21 mouse cellular contexts compared by ENCODE assay signal in the genomic region with DNA sequence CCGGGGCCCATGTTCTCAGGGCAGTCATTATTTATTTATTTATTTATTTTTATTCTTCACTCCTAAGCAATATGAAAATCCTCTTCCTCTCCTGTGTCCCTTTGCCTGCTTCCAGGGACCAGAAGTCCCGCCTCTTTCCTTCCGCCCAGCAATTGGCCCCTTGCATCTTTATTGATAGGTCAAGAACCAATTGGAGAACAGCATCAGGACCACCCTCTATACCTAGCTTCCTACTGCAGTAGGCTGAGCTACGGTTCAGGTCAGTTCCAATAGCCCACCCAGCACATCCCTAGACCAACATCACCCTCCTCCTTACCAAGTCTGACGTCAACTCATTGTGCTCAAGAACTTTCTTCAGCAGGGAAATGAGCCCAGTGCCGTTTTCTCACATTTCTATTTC.
DNase-seq lines count a peak whose midpoint lies in the region; TF ChIP-seq lines count a peak whose summit lies in the region.
"Had no signal": no experiment of that assay in that cellular context is flagged by ENCODE, and none has a peak within 500 bp of the region (broad histone marks: within the 10 kb centered on the region; RNA-seq: fewer than 3 reads in every experiment).

No protein-coding gene starts in this region.

- H3K27me3 ChIP-seq in ES-Bruce4 (ENCODE audit: control insufficient read depth, insufficient read depth, low read length, poor library complexity, severe bottlenecking) = no peaks in the 10 kb centered on the region
- H3K27me3 ChIP-seq: embryonic facial prominence, embryonic 12.5 days; forebrain, embryonic 12.5 days; intestine, embryonic 15.5 days had no signal

- peak; percentile 79 for DNase-seq in heart, adult 11 months
- no peak for DNase-seq in heart, adult 9 months (ENCODE audit: low spot score in 2 of 2)
- DNase-seq in 3T3-L1 (ENCODE audit: low read depth, low spot score) = peak; percentile 17
- DNase-seq in R1 (ENCODE audit: low read depth, low spot score) = peak; percentile 94
- DNase-seq in cerebellum, postnatal 25 days = no peak
- DNase-seq in left cerebral cortex, postnatal 25 days (ENCODE audit: low spot score in 2 of 2) = no peak
- DNase-seq: adrenal gland, postnatal 14 days; cerebellum, adult 11-12 months; cerebellum, adult 9-10 months; forebrain, postnatal 0 days; gastrocnemius, adult 2 months; gastrocnemius, postnatal 36 days; heart, adult 18-20 months; heart, postnatal 14 days; kidney, adult 18-20 months had no signal

- H3K9me3 ChIP-seq in ES-Bruce4 (replicated peaks; ENCODE audit: control insufficient read depth, insufficient read depth, low read length, poor library complexity, severe bottlenecking) = no peaks in the 10 kb centered on the region
- H3K9me3 ChIP-seq: embryonic facial prominence, embryonic 12.5 days; forebrain, embryonic 12.5 days; heart, embryonic 15.5 days; intestine, embryonic 15.5 days had no signal

- TF ChIP-seq POLR2A in ES-Bruce4 (IDR thresholded peaks at IDR 0.05; ENCODE audit: insufficient read depth, low read length) = no peak

- no peak for TF ChIP-seq CTCF in ES-Bruce4 (IDR thresholded peaks at IDR 0.05; ENCODE audit: low read depth, low read length)

- peak overlapping the region; percentile 25; the same call in 1 of the 2 replicates for H3K9ac ChIP-seq in ES-Bruce4 (ENCODE audit: low read depth, poor library complexity, severe bottlenecking)
- H3K9ac ChIP-seq: embryonic facial prominence, embryonic 12.5 days; forebrain, embryonic 12.5 days; forebrain, postnatal 0 days; heart, embryonic 15.5 days; hindbrain, embryonic 14.5 days; intestine, embryonic 15.5 days had no signal

- intact Hi-C loops in left cerebral cortex, postnatal 25 days (cut with DNase I) = no loop called here

- H3K36me3 ChIP-seq in ES-Bruce4 (ENCODE audit: control insufficient read depth, insufficient read depth, low read length, poor library complexity, severe bottlenecking) = no peaks in the 10 kb centered on the region
- H3K36me3 ChIP-seq: embryonic facial prominence, embryonic 12.5 days; forebrain, embryonic 12.5 days; heart, embryonic 15.5 days; intestine, embryonic 15.5 days had no signal

- peaks cover 11% of the 10 kb centered on the region for H3K4me1 ChIP-seq in ES-Bruce4 (ENCODE audit: control insufficient read depth, insufficient read depth, low read length)
- H3K4me1 ChIP-seq: embryonic facial prominence, embryonic 12.5 days; forebrain, embryonic 12.5 days had no signal

- TF ChIP-seq EP300 in ES-Bruce4 (IDR thresholded peaks at IDR 0.05; ENCODE audit: insufficient read depth, low read depth, low read length) = no peak

- H3K4me3 ChIP-seq in ES-Bruce4 (ENCODE audit: low read depth, low read length) = no peak overlapping the region
- H3K4me3 ChIP-seq: embryonic facial prominence, embryonic 12.5 days; forebrain, embryonic 12.5 days; gastrocnemius, adult 2 months; heart, embryonic 15.5 days; intestine, embryonic 15.5 days had no signal

- no peak overlapping the region for H3K27ac ChIP-seq in ES-Bruce4 (ENCODE audit: insufficient read depth, low read length)
- H3K27ac ChIP-seq: embryonic facial prominence, embryonic 12.5 days; forebrain, embryonic 12.5 days; gastrocnemius, adult 2 months; heart, embryonic 15.5 days; hindbrain, embryonic 14.5 days; intestine, embryonic 15.5 days had no signal

Comparison
In these comparisons a context has a peak if more than half of its experiments do, and no peak if none do; other contexts are left out.
1. DNase-seq: peak in heart, adult 11 months (single experiment), 3T3-L1 (single experiment) and R1 (single experiment); none in heart, adult 9 months (0 of 2), cerebellum, postnatal 25 days (0 of 2) and left cerebral cortex, postnatal 25 days (0 of 2).